Mouse (Mus musculus): ENCODE measurements around the gene Ap1m1. TPM values are rescaled to one million over a fixed set of nuclear protein-coding genes. Genes with fewer than 3 reads are reported as not detected.

Gene Ap1m1
- polyA plus RNA-seq, 1 experiment from 2014 or later: 131 TPM

- H3K27me3 ChIP-seq (ENCODE audit: insufficient read depth, poor library complexity, severe bottlenecking): no peaks in the 10 kb centered on the region
- no peak for DNase-seq (ENCODE audit: low spot score)
- H3K36me3 ChIP-seq: peaks cover 4% of the 10 kb centered on the region
- no peak overlapping the region for H3K27ac ChIP-seq
- no peaks in the 10 kb centered on the region for H3K9me3 ChIP-seq
- WGBS: 40% methylated on average over 5 of the region's 5 CpGs
- peaks cover 9% of the 10 kb centered on the region for H3K4me1 ChIP-seq
- H3K4me3 ChIP-seq: no peak overlapping the region
Observed at GRCm38 (mm10) chr8:72261872-72262271, 22.1 kb downstream of the Ap1m1 start.

GRCm38 (mm10) chr8:72262756-72263155, 22.9 kb downstream of the Ap1m1 start:
- Histone ChIP-seq H3K27ac (no peak overlapping the region), H3K27me3 (ENCODE audit: insufficient read depth, poor library complexity, severe bottlenecking) (no peaks in the 10 kb centered on the region), H3K4me1 (peaks cover 9% of the 10 kb centered on the region), H3K9me3 (no peaks in the 10 kb centered on the region), H3K36me3 (no peaks in the 10 kb centered on the region), H3K4me3 (no peak overlapping the region)
- DNase-seq (ENCODE audit: low spot score): no peak
- WGBS: 86% methylated on average over 2 of the region's 2 CpGs

GRCm38 (mm10) chr8:72263451-72263850, 23.6 kb downstream of the Ap1m1 start:
- no peaks in the 10 kb centered on the region for H3K27me3 ChIP-seq (ENCODE audit: insufficient read depth, poor library complexity, severe bottlenecking)
- WGBS: 63% methylated on average over 7 of the region's 7 CpGs
- peaks cover 15% of the 10 kb centered on the region for H3K4me1 ChIP-seq

GRCm38 (mm10) chr8:72265342-72265741, 25.5 kb downstream of the Ap1m1 start:
- no peaks in the 10 kb centered on the region for H3K27me3 ChIP-seq (ENCODE audit: insufficient read depth, poor library complexity, severe bottlenecking)
- WGBS: 60% methylated on average over 5 of the region's 7 CpGs
- no peak for DNase-seq (ENCODE audit: low spot score)
- H3K4me3 ChIP-seq: no peak overlapping the region
- H3K36me3 ChIP-seq: no peaks in the 10 kb centered on the region
- peaks cover 19% of the 10 kb centered on the region for H3K4me1 ChIP-seq
- no peaks in the 10 kb centered on the region for H3K9me3 ChIP-seq
- H3K27ac ChIP-seq: 0 out of 2 replicates have a peak overlapping the region, but pooled peaks have one; percentile 19

More at GRCm38 (mm10) chr8:72263451-72263850, 23.6 kb downstream of the Ap1m1 start:
- DNase-seq (ENCODE audit: low spot score): no peak
- H3K27ac ChIP-seq: no peak overlapping the region
- H3K4me3 ChIP-seq: no peak overlapping the region
- no peaks in the 10 kb centered on the region for H3K9me3 ChIP-seq
- H3K36me3 ChIP-seq: no peaks in the 10 kb centered on the region

- Histone ChIP-seq H3K9me3 (no peaks in the 10 kb centered on the region), H3K27me3 (ENCODE audit: insufficient read depth, poor library complexity, severe bottlenecking) (no peaks in the 10 kb centered on the region), H3K4me1 (peaks cover 21% of the 10 kb centered on the region), H3K4me3 (no peak overlapping the region), H3K27ac (no peak overlapping the region), H3K36me3 (no peaks in the 10 kb centered on the region)
- DNase-seq (ENCODE audit: low spot score): no peak
Observed at GRCm38 (mm10) chr8:72266671-72267070, 26.9 kb downstream of the Ap1m1 start.

- Histone ChIP-seq H3K4me3 (no peak overlapping the region), H3K27me3 (ENCODE audit: insufficient read depth, poor library complexity, severe bottlenecking) (no peaks in the 10 kb centered on the region), H3K4me1 (peaks cover 21% of the 10 kb centered on the region), H3K36me3 (no peaks in the 10 kb centered on the region), H3K9me3 (no peaks in the 10 kb centered on the region), H3K27ac (no peak overlapping the region; the same call in 1 of the 2 replicates)
- WGBS: 99% methylated on average over 8 of the region's 8 CpGs
- DNase-seq (ENCODE audit: low spot score): no peak
Observed at GRCm38 (mm10) chr8:72267106-72267505, 27.3 kb downstream of the Ap1m1 start.

GRCm38 (mm10) chr8:72268356-72268755, 28.5 kb downstream of the Ap1m1 start:
- 42% methylated on average over 15 of the region's 15 CpGs for WGBS
- peak; percentile 90 for DNase-seq (ENCODE audit: low spot score)

GRCm38 (mm10) chr8:72270606-72271005, 30.8 kb downstream of the Ap1m1 start:
- Histone ChIP-seq H3K4me1 (peaks cover 26% of the 10 kb centered on the region), H3K9me3 (no peaks in the 10 kb centered on the region), H3K27ac (peak overlapping the region; percentile 57), H3K36me3 (no peaks in the 10 kb centered on the region), H3K27me3 (ENCODE audit: insufficient read depth, poor library complexity, severe bottlenecking) (no peaks in the 10 kb centered on the region), H3K4me3 (no peak overlapping the region)
- WGBS: 91% methylated on average over 12 of the region's 12 CpGs
- DNase-seq (ENCODE audit: low spot score): no peak

More at GRCm38 (mm10) chr8:72268356-72268755, 28.5 kb downstream of the Ap1m1 start:
- no peak overlapping the region for H3K4me3 ChIP-seq
- no peaks in the 10 kb centered on the region for H3K9me3 ChIP-seq
- H3K27ac ChIP-seq: peak overlapping the region; percentile 84
- H3K4me1 ChIP-seq: peaks cover 23% of the 10 kb centered on the region
- no peaks in the 10 kb centered on the region for H3K27me3 ChIP-seq (ENCODE audit: insufficient read depth, poor library complexity, severe bottlenecking)
- no peaks in the 10 kb centered on the region for H3K36me3 ChIP-seq

GRCm38 (mm10) chr8:72271051-72271660, 31.3 kb downstream of the Ap1m1 start:
- Histone ChIP-seq H3K4me1 (peaks cover 26% of the 10 kb centered on the region), H3K9me3 (no peaks in the 10 kb centered on the region), H3K27ac (peak overlapping the region; percentile 57), H3K27me3 (ENCODE audit: insufficient read depth, poor library complexity, severe bottlenecking) (no peaks in the 10 kb centered on the region), H3K36me3 (no peaks in the 10 kb centered on the region), H3K4me3 (no peak overlapping the region)
- DNase-seq (ENCODE audit: low spot score): no peak
- WGBS: 54% methylated on average over 11 of the region's 11 CpGs

GRCm38 (mm10) chr8:72271691-72272090, 31.9 kb downstream of the Ap1m1 start:
- Histone ChIP-seq H3K36me3 (no peaks in the 10 kb centered on the region), H3K9me3 (no peaks in the 10 kb centered on the region), H3K4me1 (peaks cover 26% of the 10 kb centered on the region), H3K4me3 (no peak overlapping the region), H3K27ac (no peak overlapping the region), H3K27me3 (ENCODE audit: insufficient read depth, poor library complexity, severe bottlenecking) (no peaks in the 10 kb centered on the region)
- WGBS: 75% methylated on average over 3 of the region's 3 CpGs
- DNase-seq (ENCODE audit: low spot score): no peak

- WGBS: 25% methylated on average over 3 of the region's 3 CpGs
- DNase-seq (ENCODE audit: low spot score): no peak
- Histone ChIP-seq H3K4me3 (no peak overlapping the region), H3K27ac (peak overlapping the region; percentile 31), H3K9me3 (no peaks in the 10 kb centered on the region), H3K27me3 (ENCODE audit: insufficient read depth, poor library complexity, severe bottlenecking) (no peaks in the 10 kb centered on the region), H3K4me1 (peaks cover 26% of the 10 kb centered on the region), H3K36me3 (no peaks in the 10 kb centered on the region)
Observed at GRCm38 (mm10) chr8:72272361-72272760, 32.5 kb downstream of the Ap1m1 start.

GRCm38 (mm10) chr8:72273111-72273770, 33.4 kb downstream of the Ap1m1 start:
- Histone ChIP-seq H3K9me3 (no peaks in the 10 kb centered on the region), H3K27me3 (ENCODE audit: insufficient read depth, poor library complexity, severe bottlenecking) (no peaks in the 10 kb centered on the region), H3K4me3 (no peak overlapping the region), H3K27ac (no peak overlapping the region), H3K4me1 (peaks cover 22% of the 10 kb centered on the region), H3K36me3 (no peaks in the 10 kb centered on the region)
- DNase-seq (ENCODE audit: low spot score): no peak
- WGBS: 92% methylated on average over 1 of the region's 1 CpGs

- Histone ChIP-seq H3K9me3 (no peaks in the 10 kb centered on the region), H3K27ac (no peak overlapping the region), H3K4me3 (no peak overlapping the region), H3K4me1 (peaks cover 17% of the 10 kb centered on the region), H3K36me3 (no peaks in the 10 kb centered on the region), H3K27me3 (ENCODE audit: insufficient read depth, poor library complexity, severe bottlenecking) (no peaks in the 10 kb centered on the region)
- DNase-seq (ENCODE audit: low spot score): no peak
- 71% methylated on average over 5 of the region's 5 CpGs for WGBS
Observed at GRCm38 (mm10) chr8:72273807-72274206, 34.0 kb downstream of the Ap1m1 start.

All from heart, embryonic 10.5 days (tissue).